Comparison of ENCODE assay signal across 18 mouse cellular contexts in the genomic region with DNA sequence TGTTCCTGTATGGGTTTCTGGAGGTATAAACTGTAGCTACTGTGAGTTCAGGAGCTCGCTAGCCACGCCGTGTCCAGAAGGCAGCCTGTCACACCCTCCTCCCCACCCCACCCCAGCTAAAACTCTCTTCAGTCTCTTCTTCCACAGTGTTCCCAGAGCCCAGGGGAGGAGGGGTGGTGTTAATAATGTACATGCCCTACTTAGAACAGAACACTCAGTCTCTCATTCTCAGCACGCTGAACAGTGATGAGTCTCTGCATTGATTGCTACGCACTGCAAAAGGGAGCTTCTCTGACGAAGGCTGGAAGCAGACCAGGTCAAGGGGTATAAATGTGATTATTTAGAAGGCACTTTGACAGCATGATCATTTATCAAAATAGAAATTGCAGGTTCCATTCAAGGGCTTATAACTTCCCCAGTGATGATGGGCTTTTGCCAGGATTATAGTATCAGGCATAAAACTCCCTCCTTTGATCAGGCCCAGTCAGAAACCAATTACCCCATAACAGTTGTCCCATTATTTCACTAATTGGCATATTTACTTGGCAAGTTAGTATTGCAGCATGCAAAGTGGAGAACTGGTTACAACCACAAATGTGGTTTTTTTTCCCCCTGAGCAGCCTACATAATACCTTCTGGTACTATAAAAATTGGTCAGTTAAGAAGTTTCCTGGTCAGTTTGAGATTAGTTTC. TPM values are rescaled to one million over a fixed set of nuclear protein-coding genes. Genes with fewer than 3 reads are reported as not detected.
A peak's percentile ranks its signal among the peaks of the same experiment; 100 is the strongest.
DNase-seq lines count a peak whose midpoint lies in the region; ATAC-seq and TF ChIP-seq lines count a peak whose summit lies in the region.
"Had no signal": no experiment of that assay in that cellular context is flagged by ENCODE, and none has a peak within 500 bp of the region (broad histone marks: within the 10 kb centered on the region; RNA-seq: fewer than 3 reads in every experiment).

No protein-coding gene starts in this region.

- no peak overlapping the region for H3K27ac ChIP-seq in forebrain, embryonic 14.5 days (ENCODE audit: low read depth, low read length)
- H3K27ac ChIP-seq in forebrain, embryonic 10.5 days = no peak overlapping the region
- no peak overlapping the region for H3K27ac ChIP-seq in midbrain, postnatal 0 days (ENCODE audit: low read depth, low read length)
- no peak overlapping the region for H3K27ac ChIP-seq in midbrain, embryonic 11.5 days (ENCODE audit: low read depth, low read length)
- H3K27ac ChIP-seq: embryonic facial prominence, embryonic 15.5 days; hindbrain, embryonic 14.5 days; lung, embryonic 15.5 days; midbrain, embryonic 15.5 days; stomach, postnatal 0 days had no signal

- no peaks in the 10 kb centered on the region for H3K9me3 ChIP-seq in forebrain, embryonic 14.5 days (replicated peaks; ENCODE audit: control insufficient read depth, low read length)
- H3K9me3 ChIP-seq in forebrain, embryonic 10.5 days = no peaks in the 10 kb centered on the region
- H3K9me3 ChIP-seq in midbrain, postnatal 0 days (ENCODE audit: low read length) = no peaks in the 10 kb centered on the region
- H3K9me3 ChIP-seq in midbrain, embryonic 11.5 days (ENCODE audit: control insufficient read depth, low read length) = no peaks in the 10 kb centered on the region
- H3K9me3 ChIP-seq: embryonic facial prominence, embryonic 15.5 days; lung, embryonic 15.5 days; midbrain, embryonic 15.5 days had no signal

- 0 out of 2 replicates have a peak, but pooled peaks cover 4% of the 10 kb centered on the region for H3K4me1 ChIP-seq in forebrain, embryonic 14.5 days (ENCODE audit: control insufficient read depth, insufficient read depth, low read length)
- peaks cover 10% of the 10 kb centered on the region for H3K4me1 ChIP-seq in forebrain, embryonic 10.5 days
- no peaks in the 10 kb centered on the region for H3K4me1 ChIP-seq in midbrain, postnatal 0 days (ENCODE audit: insufficient read depth, low read length)
- no peaks in the 10 kb centered on the region for H3K4me1 ChIP-seq in midbrain, embryonic 11.5 days (ENCODE audit: control insufficient read depth, insufficient read depth, low read length)
- H3K4me1 ChIP-seq: embryonic facial prominence, embryonic 15.5 days; lung, embryonic 15.5 days; midbrain, embryonic 15.5 days had no signal

- ATAC-seq in forebrain, embryonic 14.5 days = peak; percentile 61; the same call in 1 of the 2 replicates
- ATAC-seq in midbrain, postnatal 0 days (ENCODE audit: low FRiP score) = no peak
- ATAC-seq in midbrain, embryonic 11.5 days (ENCODE audit: low FRiP score) = no peak
- no peak for ATAC-seq in erythroid progenitor cell, adult 5-6 weeks (replicated peaks; ENCODE audit: low FRiP score, poor library complexity, severe bottlenecking)
- ATAC-seq: midbrain, embryonic 15.5 days had no signal

- H3K9ac ChIP-seq in forebrain, embryonic 14.5 days (ENCODE audit: low read length) = no peak overlapping the region
- H3K9ac ChIP-seq in midbrain, postnatal 0 days (replicated peaks; ENCODE audit: low read length, poor library complexity, severe bottlenecking) = no peak overlapping the region
- no peak overlapping the region for H3K9ac ChIP-seq in midbrain, embryonic 11.5 days (ENCODE audit: low read length)
- H3K9ac ChIP-seq: embryonic facial prominence, embryonic 15.5 days; hindbrain, embryonic 14.5 days; lung, embryonic 15.5 days; midbrain, embryonic 15.5 days had no signal

- H3K4me3 ChIP-seq in forebrain, embryonic 14.5 days (ENCODE audit: low read depth, low read length) = no peak overlapping the region
- H3K4me3 ChIP-seq in forebrain, embryonic 10.5 days = no peak overlapping the region
- no peak overlapping the region for H3K4me3 ChIP-seq in midbrain, postnatal 0 days (ENCODE audit: low read depth, low read length)
- H3K4me3 ChIP-seq in midbrain, embryonic 11.5 days (ENCODE audit: low read depth, low read length) = no peak overlapping the region
- H3K4me3 ChIP-seq: embryonic facial prominence, embryonic 15.5 days; lung, embryonic 15.5 days; midbrain, embryonic 15.5 days had no signal

- no peaks in the 10 kb centered on the region for H3K36me3 ChIP-seq in forebrain, embryonic 14.5 days (ENCODE audit: control insufficient read depth, insufficient read depth, low read length)
- no peaks in the 10 kb centered on the region for H3K36me3 ChIP-seq in forebrain, embryonic 10.5 days (replicated peaks)
- H3K36me3 ChIP-seq in midbrain, postnatal 0 days (ENCODE audit: insufficient read depth, low read length) = no peaks in the 10 kb centered on the region
- no peaks in the 10 kb centered on the region for H3K36me3 ChIP-seq in midbrain, embryonic 11.5 days (ENCODE audit: control insufficient read depth, insufficient read depth, low read length)
- H3K36me3 ChIP-seq: embryonic facial prominence, embryonic 15.5 days; lung, embryonic 15.5 days; midbrain, embryonic 15.5 days had no signal

- peak; percentile 79 for DNase-seq in forebrain, embryonic 14.5 days (ENCODE audit: low spot score)
- DNase-seq in forebrain, embryonic 10.5 days (ENCODE audit: extremely low spot score, low spot score) = no peak
- DNase-seq in midbrain, postnatal 0 days (ENCODE audit: low spot score) = peak; percentile 5
- DNase-seq in midbrain, embryonic 11.5 days (ENCODE audit: low spot score, missing footprints) = no peak
- peak; percentile 4 for DNase-seq in layer of hippocampus, adult 9-10 months (ENCODE audit: low spot score)
- peak; percentile 8 for DNase-seq in right cerebral cortex, postnatal 25 days
- no peak for DNase-seq in adrenal gland, adult 2 months
- DNase-seq: cerebellum, adult 8-10 months; heart, adult 18-20 months; kidney, adult 18-20 months; kidney, postnatal 25 days had no signal

- 44% methylated on average over 6 of the region's 6 CpGs for WGBS in forebrain, embryonic 14.5 days
- WGBS in forebrain, embryonic 10.5 days = 88% methylated on average over 6 of the region's 6 CpGs
- WGBS in midbrain, postnatal 0 days = 79% methylated on average over 6 of the region's 6 CpGs
- WGBS in midbrain, embryonic 11.5 days = 91% methylated on average over 6 of the region's 6 CpGs

- no peak overlapping the region for H3K4me2 ChIP-seq in forebrain, embryonic 14.5 days (ENCODE audit: low read length)
- no peak overlapping the region for H3K4me2 ChIP-seq in midbrain, postnatal 0 days (ENCODE audit: low read depth, low read length, poor library complexity, severe bottlenecking)
- no peak overlapping the region for H3K4me2 ChIP-seq in midbrain, embryonic 11.5 days
- H3K4me2 ChIP-seq: embryonic facial prominence, embryonic 15.5 days; hindbrain, embryonic 14.5 days; liver, embryonic 11.5 days; lung, embryonic 15.5 days; midbrain, embryonic 15.5 days had no signal

- TF ChIP-seq CTCF in midbrain, postnatal 0 days (IDR thresholded peaks at IDR 0.05) = no peak

- H3K27me3 ChIP-seq in forebrain, embryonic 14.5 days (replicated peaks; ENCODE audit: control insufficient read depth, insufficient read depth, low read length) = no peaks in the 10 kb centered on the region
- no peaks in the 10 kb centered on the region for H3K27me3 ChIP-seq in forebrain, embryonic 10.5 days (ENCODE audit: poor library complexity, severe bottlenecking)
- no peaks in the 10 kb centered on the region for H3K27me3 ChIP-seq in midbrain, postnatal 0 days (ENCODE audit: insufficient read depth, low read length)
- no peaks in the 10 kb centered on the region for H3K27me3 ChIP-seq in midbrain, embryonic 11.5 days (ENCODE audit: control insufficient read depth, insufficient read depth, low read length)
- H3K27me3 ChIP-seq: lung, embryonic 15.5 days; midbrain, embryonic 15.5 days had no signal

RNA-seq across cellular contexts. Expression of gene Kbtbd8, which starts 29.7 kb away (rescaled TPM):
- 6.1 and 8.7 TPM in 2 replicates for polyA plus RNA-seq in forebrain, embryonic 14.5 days (2014; fragmentation: Nextera tagmentation; extraction: Ambion mirVana)
- 11.3 and 12.2 TPM in 2 replicates for polyA plus RNA-seq in forebrain, embryonic 10.5 days (2016; fragmentation: Nextera tagmentation; extraction: Ambion mirVana)
- total RNA-seq in midbrain, postnatal 0 days (2014; rRNA removed) = 3.7 and 6.0 TPM in 2 replicates
- polyA plus RNA-seq in midbrain, postnatal 0 days (2015; fragmentation: Nextera tagmentation; extraction: Ambion mirVana) = 1.0 and 1.5 TPM in 2 replicates
- polyA plus RNA-seq in midbrain, embryonic 11.5 days (2014; fragmentation: Nextera tagmentation; extraction: Ambion mirVana) = 10.1 TPM in 2 replicates
- total RNA-seq in erythroid progenitor cell, adult 5-6 weeks (2015; ENCODE audit: low replicate concordance) = 0.72 and 0.84 TPM in 2 replicates
- total RNA-seq in erythroid progenitor cell, adult 5-6 weeks (2017; ENCODE audit: low replicate concordance) = 1.7 and 3.9 TPM in 2 replicates
- total RNA-seq in adrenal gland, adult 2 months (2021) = 1 to 10 TPM; 3.4 to 4.2 TPM
- polyA plus RNA-seq in adrenal gland, adult 2 months (2012; rRNA removed) = 0.06 and 0.50 TPM in 2 replicates

Comparison
In these comparisons a context has a peak if more than half of its experiments do, and no peak if none do; other contexts are left out.
1. DNase-seq: peak in forebrain, embryonic 14.5 days (single experiment), midbrain, postnatal 0 days (single experiment), layer of hippocampus, adult 9-10 months (single experiment) and right cerebral cortex, postnatal 25 days (single experiment); none in forebrain, embryonic 10.5 days (single experiment), midbrain, embryonic 11.5 days (single experiment) and adrenal gland, adult 2 months (single experiment).